Mouse (Mus musculus): ENCODE measurements around the gene Srsf7. TPM values are rescaled to one million over a fixed set of nuclear protein-coding genes. Genes with fewer than 3 reads are reported as not detected.

Srsf7 gene
- polyA plus RNA-seq, 1 experiment from 2014 or later: 592 TPM

Other genes with a start within 250 kb of the Srsf7 start
- gene Hnrnpll, start 145.0 kb downstream of the Srsf7 start, polyA plus RNA-seq (2016; fragmentation: Nextera tagmentation; extraction: Ambion mirVana): 112 and 116 TPM in 2 replicates
- gene Galm, start 79.8 kb downstream of the Srsf7 start, polyA plus RNA-seq (2016; fragmentation: Nextera tagmentation; extraction: Ambion mirVana): 8.5 and 9.1 TPM in 2 replicates
- gene Ttc39d, start 153 bp upstream of the Srsf7 start, polyA plus RNA-seq (2016; fragmentation: Nextera tagmentation; extraction: Ambion mirVana): 0.14 and 0.30 TPM in 2 replicates
- 23.2 and 25.6 TPM in 2 replicates for gene Gemin6, start 17.1 kb upstream of the Srsf7 start, polyA plus RNA-seq (2016; fragmentation: Nextera tagmentation; extraction: Ambion mirVana)
- 32.3 and 32.4 TPM in 2 replicates for gene Morn2, start 82.9 kb upstream of the Srsf7 start, polyA plus RNA-seq (2016; fragmentation: Nextera tagmentation; extraction: Ambion mirVana)
- gene Dhx57, start 83.2 kb upstream of the Srsf7 start, polyA plus RNA-seq (2016; fragmentation: Nextera tagmentation; extraction: Ambion mirVana): 42.7 and 44.6 TPM in 2 replicates
- gene Arhgef33, start 100.1 kb upstream of the Srsf7 start, polyA plus RNA-seq (2016; fragmentation: Nextera tagmentation; extraction: Ambion mirVana): 1.0 and 1.2 TPM in 2 replicates
- gene Gm10190, start 166.2 kb upstream of the Srsf7 start, polyA plus RNA-seq (2016; fragmentation: Nextera tagmentation; extraction: Ambion mirVana): 1.7 and 2.1 TPM in 2 replicates